Mouse (Mus musculus) T-helper 2 cell (primary cell): Measurements from ENCODE around the gene Mcidas.
"Not testable (repeated sequence)": the region's sequence is repeated elsewhere in the genome, so short reads cannot be mapped to it uniquely, and the experiment has no call there.

ENCODE experiments used
- in situ Hi-C: fragments of 300-600 bp; cut with MboI, MseI; formaldehyde crosslinking; loops from one replicate; pipeline ENCODE4 v1.15.1; 2025; ENCODE audit warnings: high pct_unique_total_duplicates

The Mcidas gene

DNA sequence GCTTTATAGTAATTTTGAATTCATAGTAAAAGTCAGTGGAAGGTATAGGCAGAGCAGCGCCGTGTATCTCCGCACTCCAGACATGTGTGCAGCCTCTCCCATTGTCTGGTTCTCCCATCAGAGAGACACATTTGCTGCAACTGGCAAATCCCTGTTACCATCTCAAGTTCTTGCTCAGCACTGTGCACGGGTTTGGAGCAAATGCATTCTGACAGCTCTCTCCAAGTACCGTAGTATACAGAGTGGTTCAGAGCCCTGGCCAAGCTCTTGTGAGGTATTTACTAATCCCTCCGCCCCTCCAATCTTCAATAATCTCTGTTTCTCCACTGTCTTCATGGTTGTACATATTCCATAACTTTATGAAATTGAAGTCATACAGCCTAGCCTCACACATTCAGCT, 19.0 kb downstream of the Mcidas start:
- in situ Hi-C loops, result no loop called here

DNA sequence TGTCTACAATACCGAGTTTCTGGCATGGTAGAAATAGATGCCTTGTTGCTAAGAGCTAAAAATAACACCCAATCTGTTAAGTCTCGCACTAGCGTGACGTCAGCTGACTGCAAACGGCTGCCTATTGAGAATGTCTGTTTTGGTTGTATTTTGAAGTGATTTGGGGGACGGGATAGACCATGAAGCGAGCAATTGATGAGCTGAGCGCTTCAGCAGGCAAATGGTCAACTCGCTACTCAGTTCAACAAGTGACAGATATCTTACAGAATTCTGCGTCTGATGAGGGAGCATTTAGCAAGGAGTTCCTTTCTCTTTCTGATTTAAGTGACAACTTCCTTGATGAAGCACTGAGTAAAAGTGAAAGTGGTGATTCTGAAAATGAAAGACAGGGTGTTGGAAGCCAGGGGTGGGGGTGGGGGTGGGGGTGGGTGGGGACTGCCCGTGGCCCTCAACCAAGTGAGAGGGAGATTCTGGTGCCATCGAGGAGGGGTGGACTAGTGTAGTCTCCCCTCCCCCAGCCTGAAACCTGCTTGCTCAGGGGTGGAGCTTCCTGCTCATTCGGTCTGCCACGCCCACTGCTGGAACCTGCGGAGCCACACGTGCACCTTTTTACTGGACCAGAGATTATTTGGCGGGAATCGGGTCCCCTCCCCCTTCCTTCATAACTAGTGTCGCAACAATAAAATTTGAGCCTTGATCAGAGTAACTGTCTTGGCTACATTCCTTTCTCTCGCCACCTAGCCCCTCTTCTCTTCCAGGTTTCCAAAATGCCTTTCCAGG, 19.7 kb downstream of the Mcidas start:
- in situ Hi-C loops, result not testable (repeated sequence)

- in situ Hi-C loops, result no loop called here
These were observed 27.9 kb downstream of the Mcidas start for GRCm38 (mm10) chr13:113021521-113021920.

DNA sequence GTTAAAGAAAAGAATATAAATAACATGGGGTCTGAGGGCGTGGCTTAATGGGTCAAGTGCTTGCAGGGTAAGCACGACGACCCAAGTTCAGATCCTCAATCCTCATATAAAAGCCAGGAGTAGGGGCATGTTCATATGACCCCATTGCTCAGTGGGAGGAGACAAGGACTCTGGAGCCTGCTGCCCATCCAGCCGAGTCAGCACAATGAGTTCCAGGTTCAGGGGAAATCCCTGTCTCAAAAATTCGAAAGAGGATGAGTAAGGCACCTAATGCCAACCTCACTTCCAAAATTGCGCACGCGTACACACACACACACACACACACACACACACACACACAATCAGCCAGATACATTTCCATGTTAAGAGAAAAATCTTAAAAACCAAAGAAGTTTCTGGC, 28.8 kb downstream of the Mcidas start:
- in situ Hi-C loops, result no loop called here

GRCm38 (mm10) chr13:113023274-113024143, 29.9 kb downstream of the Mcidas start:
- in situ Hi-C loops, result no loop called here

GRCm38 (mm10) chr13:113031351-113031750, 37.7 kb downstream of the Mcidas start:
- in situ Hi-C loops, result loop anchor here (5.0 to 10.0 kb wide), 2 partner anchors 109 to 367 kb away; partner anchors contain the start of gene Slc38a9

DNA sequence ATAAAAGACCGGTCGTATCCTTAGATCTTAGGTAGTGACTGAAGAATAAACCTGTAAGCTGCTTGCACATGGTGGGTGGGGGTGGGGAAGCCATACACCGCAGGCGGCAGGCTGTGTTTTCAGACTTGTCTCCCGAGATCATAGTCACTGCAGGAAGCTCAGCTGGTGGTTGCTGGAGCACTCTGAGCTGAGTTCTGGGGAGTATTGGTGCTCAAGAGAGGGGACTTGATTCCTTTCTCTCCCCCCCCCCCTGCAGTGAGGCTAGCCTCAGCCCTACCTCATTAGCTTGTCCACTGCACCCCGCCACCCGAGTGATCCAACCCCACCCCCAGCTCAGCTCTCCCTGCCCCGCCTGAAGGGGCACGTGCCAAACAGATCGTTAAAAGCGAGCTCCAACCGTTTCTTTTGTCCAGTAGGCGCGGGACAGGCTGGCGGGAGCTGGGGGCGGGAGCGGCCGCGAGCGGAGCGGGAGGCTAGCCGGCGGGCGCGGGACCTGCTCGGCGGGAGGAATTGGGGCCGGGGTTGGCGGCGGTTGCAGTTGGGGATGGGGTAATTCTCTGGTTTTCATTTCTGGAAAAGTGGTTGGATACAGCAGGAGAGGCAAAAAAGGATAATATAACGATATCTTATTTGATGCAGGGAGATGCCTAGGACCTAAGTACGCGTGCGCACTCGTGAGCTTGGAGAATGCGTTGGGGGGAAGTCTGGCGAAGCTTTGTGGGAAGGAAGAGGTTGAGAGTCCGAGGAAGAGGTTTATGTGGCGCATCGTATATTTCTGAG, 38.3 kb downstream of the Mcidas start:
- in situ Hi-C loops, result loop anchor here (5.0 to 10.0 kb wide), 2 partner anchors 110 to 367 kb away; partner anchors contain the start of gene Slc38a9

- in situ Hi-C loops, result loop anchor here (5.0 to 10.0 kb wide), 2 partner anchors 111 to 368 kb away; partner anchors contain the start of gene Slc38a9
These were observed 39.2 kb downstream of the Mcidas start for GRCm38 (mm10) chr13:113032831-113033230.

- in situ Hi-C loops, result loop anchor here (5.0 to 10.0 kb wide), 2 partner anchors 112 to 370 kb away; partner anchors contain the start of gene Slc38a9
These were observed 40.7 kb downstream of the Mcidas start for GRCm38 (mm10) chr13:113034271-113034886.

GRCm38 (mm10) chr13:113034950-113035421, 41.3 kb downstream of the Mcidas start, which contains the start of gene Cdc20b:
TSS of gene Cdc20b (plus strand) at chr13:113035111.
- in situ Hi-C loops, result loop anchor here (5.0 to 10.0 kb wide), 3 partner anchors 43 to 370 kb away; partner anchors contain the start of genes Mcidas and Slc38a9

GRCm38 (mm10) chr13:113035852-113036251, 42.2 kb downstream of the Mcidas start:
- in situ Hi-C loops, result loop anchor here (5.0 to 10.0 kb wide), 2 partner anchors 44 to 371 kb away; partner anchors contain the start of genes Mcidas and Slc38a9

- in situ Hi-C loops, result loop anchor here (5.0 kb wide), 1 partner anchor 207 kb away; no protein-coding TSS in a partner anchor
These were observed 51.2 kb downstream of the Mcidas start for GRCm38 (mm10) chr13:113044876-113045275.

GRCm38 (mm10) chr13:113045458-113046110, 51.9 kb downstream of the Mcidas start:
- in situ Hi-C loops, result loop anchor here (5.0 kb wide), 1 partner anchor 207 kb away; no protein-coding TSS in a partner anchor

GRCm38 (mm10) chr13:113046211-113046883, 52.7 kb downstream of the Mcidas start, which contains the start of gene Gpx8:
TSS of gene Gpx8 (minus strand) at chr13:113046410.
- in situ Hi-C loops, result loop anchor here (5.0 kb wide), 1 partner anchor 206 kb away; no protein-coding TSS in a partner anchor

DNA sequence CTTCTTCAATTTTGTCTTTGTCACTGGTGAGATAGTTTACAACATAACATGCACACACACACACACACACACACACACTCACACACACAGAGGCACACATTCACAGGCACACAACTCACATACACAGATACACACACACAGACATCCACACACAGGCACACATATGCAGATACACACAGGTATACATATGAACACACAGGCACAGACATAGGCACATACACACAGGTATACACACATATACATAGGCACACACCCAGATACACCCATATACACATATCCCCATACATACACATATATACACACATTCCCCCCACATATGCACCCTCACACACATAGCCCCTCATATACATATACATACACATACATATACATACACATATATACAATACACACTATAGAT, 53.4 kb downstream of the Mcidas start:
- in situ Hi-C loops, result loop anchor here (5.0 kb wide), 1 partner anchor 205 kb away; no protein-coding TSS in a partner anchor

DNA sequence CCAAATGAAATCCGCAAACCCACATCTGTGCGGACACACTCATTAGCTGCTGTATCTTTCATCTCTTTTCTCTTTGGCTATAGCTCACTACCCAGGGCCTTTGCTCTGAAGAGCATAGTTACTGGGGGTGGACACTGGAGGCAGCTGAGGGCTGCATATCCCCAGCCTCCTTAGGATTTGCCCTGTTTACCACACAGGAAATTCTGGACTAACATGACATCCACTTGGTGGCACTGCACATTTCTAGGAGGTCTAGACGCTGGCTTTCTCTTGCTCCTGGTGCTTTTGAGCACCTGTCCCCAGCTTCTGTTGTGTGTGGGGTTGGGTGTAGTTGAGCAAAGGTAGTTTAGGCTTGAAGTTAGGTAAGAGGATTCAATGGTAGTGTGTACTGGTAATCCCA, 54.0 kb downstream of the Mcidas start:
- in situ Hi-C loops, result loop anchor here (5.0 kb wide), 1 partner anchor 205 kb away; no protein-coding TSS in a partner anchor
